Mouse (Mus musculus): ENCODE results near the gene Gm20388.

Gene Gm20388

GRCm38 (mm10) chr8:123783525-123784249 lies 3873.0 kb downstream of the Gm20388 start:
- DNase-seq: peak; percentile 92 to 94

DNA sequence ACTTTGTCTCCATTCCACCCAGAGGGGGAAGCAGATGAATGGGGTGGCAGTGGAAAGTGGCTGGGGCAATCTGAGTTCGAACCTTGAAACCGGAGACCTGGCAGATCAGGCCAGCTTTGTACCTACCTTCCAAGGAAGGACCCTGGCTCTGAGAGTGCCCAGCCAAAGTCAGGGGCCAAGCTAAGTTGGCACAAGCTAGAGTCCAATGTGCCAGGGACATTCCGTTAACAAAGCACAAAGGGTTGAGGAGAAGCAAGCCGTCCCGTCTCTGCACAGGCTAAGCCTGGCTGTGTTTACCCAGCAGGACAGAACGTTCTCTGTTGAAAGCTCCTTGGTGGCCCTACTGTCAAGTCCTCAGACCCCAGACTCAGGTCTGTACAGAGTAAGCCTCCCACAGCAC lies 3875.5 kb downstream of the Gm20388 start:
- DNase-seq: peak; percentile 33 to 55

- DNase-seq: peak in 1 of 2 experiments; percentile 26
Measured at GRCm38 (mm10) chr8:123786644-123787043, 3876.0 kb downstream of the Gm20388 start.

- peak in 1 of 2 experiments; percentile 40 for DNase-seq
Measured at GRCm38 (mm10) chr8:123787254-123787897, 3876.7 kb downstream of the Gm20388 start.

GRCm38 (mm10) chr8:123788416-123789170 lies 3878.0 kb downstream of the Gm20388 start:
- peak; percentile 81 to 87 for DNase-seq

DNA sequence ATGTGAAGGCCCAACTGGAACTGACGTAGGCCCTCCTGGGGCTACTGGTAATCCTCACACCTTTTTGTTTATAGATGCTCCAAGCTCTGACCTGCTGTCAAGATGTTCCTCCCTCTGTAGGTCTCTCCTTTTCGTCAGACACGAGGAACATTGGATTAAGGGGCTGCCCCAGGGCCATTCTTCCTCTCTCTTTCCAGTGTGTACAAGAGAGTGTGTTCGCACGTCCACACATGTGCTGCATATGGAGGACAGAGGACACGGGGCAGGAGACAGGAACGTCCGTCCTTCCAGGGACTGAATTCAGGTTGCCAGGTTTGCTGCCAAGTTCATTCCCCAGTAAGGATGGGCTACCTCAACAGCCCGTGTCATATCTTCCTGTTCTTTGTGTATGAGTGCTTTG lies 3878.8 kb downstream of the Gm20388 start:
- DNase-seq: peak in 1 of 2 experiments; percentile 38

- peak; percentile 97 for DNase-seq
Measured at GRCm38 (mm10) chr8:123789970-123790369, 3879.3 kb downstream of the Gm20388 start.

GRCm38 (mm10) chr8:123791101-123791844 lies 3880.6 kb downstream of the Gm20388 start:
- DNase-seq: peak in 1 of 2 experiments; percentile 10

GRCm38 (mm10) chr8:123791845-123792225 lies 3881.2 kb downstream of the Gm20388 start:
- peak in 1 of 2 experiments; percentile 6 for DNase-seq

GRCm38 (mm10) chr8:123793900-123794299 lies 3883.3 kb downstream of the Gm20388 start:
- no peak for DNase-seq

- DNase-seq: no peak
Measured at GRCm38 (mm10) chr8:123794766-123795165, 3884.1 kb downstream of the Gm20388 start.

GRCm38 (mm10) chr8:123796758-123797157 lies 3886.1 kb downstream of the Gm20388 start:
- peak in 1 of 2 experiments; percentile 6 for DNase-seq

DNA sequence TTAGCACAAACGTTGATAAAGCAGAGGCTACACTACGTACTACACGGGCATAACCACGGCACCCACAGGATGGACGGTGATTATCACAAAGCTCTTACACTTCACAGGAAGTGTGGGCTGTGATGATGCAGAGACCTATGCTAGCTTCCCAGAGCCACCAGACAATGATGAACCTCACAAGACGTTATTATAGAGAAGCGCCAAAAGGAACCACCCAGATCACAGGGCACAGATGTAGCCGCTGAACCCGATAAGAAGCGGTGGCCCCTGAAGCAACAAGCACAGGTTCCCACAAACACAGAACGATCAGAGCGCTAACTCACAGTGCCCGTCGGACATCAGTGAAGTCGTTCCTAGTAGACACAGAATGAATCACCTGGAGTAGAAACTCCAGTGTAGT lies 3887.3 kb downstream of the Gm20388 start:
- no peak for DNase-seq

DNA sequence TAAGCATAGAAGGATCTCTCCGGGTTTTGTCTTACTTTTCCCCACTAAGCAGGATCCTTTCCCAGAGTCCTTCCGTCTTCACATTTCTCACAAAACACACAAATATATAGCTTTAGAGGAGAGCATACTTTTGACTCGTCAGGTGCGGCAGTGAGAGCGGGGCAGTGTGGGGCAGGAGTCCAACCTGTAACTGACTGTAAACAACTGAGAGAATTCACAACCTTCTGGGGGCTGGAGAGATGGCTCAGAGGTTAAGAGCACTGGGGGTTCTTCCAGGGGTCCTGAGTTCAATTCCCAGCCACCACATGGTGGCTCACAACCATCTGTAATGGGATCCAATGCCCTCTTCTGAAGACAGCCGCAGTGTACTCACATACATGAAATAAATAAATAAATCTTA lies 3888.8 kb downstream of the Gm20388 start:
- no peak for DNase-seq

DNA sequence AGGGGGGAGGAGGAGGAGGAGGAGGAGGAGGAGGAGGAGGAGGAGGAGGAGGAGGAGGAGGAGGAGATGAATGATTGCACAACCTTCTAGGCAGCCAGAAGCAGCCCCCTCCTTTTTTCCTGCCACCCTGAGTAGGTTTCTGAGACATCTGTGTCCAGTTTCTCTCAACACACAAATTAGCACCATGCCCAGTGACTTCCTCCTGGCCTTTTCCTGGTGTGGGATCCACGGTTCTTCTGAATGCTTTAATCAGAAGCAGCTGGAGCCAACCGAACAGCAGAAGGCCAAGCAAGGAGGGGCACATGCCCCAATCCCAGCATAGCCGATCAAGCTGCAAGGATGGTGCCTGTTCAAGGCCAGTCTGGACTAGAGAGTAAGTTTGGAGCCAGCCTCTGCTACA lies 3889.2 kb downstream of the Gm20388 start:
- peak in 1 of 2 experiments; percentile 3 for DNase-seq

DNA sequence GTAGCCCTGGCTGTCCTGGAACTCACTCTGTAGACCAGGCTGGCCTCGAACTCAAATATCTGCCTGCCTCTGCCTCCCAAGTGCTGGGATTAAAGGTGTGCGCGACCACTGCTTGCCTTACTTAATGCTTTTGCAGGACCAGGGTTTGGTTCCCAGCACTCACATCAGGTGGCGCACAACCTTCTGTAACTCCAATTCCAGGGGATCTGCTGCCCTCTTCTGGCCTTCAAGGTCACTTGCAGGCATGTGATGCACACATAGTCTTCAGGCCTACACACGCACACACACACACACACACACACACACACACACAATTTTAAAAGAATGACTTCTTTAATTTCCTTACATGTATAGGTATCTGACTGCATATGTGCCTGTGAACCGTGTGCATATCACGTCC lies 3890.2 kb downstream of the Gm20388 start:
- DNase-seq: no peak

- no peak for DNase-seq
Measured at GRCm38 (mm10) chr8:123801538-123801937, 3890.9 kb downstream of the Gm20388 start.

- no peak for DNase-seq
Measured at GRCm38 (mm10) chr8:123803639-123804038, 3893.0 kb downstream of the Gm20388 start.

DNA sequence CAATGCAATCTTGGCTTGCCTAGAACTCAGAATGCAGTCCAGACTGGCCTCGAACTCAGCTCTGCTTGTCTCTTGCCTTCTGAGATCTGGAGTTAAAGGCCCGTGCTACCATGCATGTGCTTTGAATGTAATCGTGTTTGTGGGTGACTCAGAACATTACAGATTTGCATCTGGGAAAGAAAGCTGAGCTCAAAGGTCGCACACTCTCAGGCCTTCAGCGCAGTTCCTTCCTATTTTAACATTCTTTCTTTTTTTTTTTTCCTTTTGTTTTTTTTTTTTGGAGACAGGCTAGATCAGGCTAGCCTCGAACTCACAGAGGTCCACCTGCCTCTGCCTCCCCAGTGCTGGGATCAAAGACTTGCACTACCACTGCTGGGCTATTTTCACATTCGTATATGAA lies 3893.9 kb downstream of the Gm20388 start:
- DNase-seq: no peak

DNA sequence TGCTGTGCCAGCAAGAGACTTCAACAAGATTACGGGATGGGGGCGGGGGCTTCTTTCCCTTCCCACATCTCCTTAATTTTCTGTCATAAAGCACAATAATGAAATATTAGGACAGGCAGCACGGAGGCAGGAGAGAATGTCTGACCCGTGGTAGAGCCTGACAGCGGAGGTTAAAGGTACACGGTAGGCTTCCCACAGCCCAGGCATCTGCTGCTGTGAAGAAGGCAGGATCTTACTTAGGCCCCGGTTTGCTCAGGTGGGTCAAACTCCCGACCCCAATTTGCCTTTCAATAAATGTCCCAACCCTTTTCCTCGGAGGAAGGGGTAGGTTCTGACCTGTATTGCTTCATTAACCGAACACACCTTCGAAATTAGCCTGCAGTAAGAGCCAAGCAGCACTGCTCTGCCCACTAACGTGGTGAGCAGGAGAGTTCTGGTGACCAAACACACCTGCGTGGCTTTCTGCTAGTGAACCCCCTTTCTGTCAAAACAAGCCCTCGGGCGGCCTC lies 3894.6 kb downstream of the Gm20388 start:
- DNase-seq: no peak

DNA sequence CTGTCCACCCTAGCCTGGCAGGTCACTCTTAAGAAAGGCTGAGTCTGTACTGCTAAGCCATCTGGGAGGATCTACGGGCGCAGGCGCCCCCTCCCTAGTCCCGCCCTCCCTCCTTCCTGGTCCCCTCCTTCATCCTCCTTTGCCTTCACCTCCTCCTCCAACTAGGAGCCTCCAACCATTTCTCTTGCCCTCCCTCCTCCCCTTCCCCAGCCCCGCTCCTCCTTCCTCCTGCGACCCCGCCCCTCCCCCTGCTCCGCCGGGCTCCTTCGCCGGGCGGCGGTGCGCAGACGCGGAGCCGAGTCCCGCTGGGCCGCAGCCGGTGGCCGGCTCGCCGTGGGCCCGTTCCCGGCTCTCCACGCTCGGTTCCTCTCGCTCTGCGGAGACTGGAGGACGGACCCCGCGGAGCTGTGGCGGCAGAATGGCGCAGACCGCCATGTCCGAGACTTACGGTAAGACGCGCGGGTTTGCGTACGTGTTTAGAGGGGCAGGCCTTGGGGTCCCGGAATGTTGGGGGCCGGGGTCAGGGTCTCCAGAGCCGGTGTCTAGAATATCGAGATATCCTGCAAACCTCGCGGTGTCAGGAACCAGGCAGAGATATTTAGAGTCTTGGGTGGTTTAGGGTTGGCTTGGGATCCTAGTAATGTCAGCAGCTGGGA lies 3895.2 kb downstream of the Gm20388 start, which contains the start of gene Rab4a:
Rab4a (plus strand) TSS at position 268 of the 656 bp plus-strand sequence.
- peak; percentile 94 to 95 for DNase-seq
